Mouse (Mus musculus) hindbrain, embryonic 11.5 days (tissue): ENCODE results near the gene Mdm2. TPM values are rescaled to one million over a fixed set of nuclear protein-coding genes. Genes with fewer than 3 reads are reported as not detected.
"Not testable (repeated sequence)": the region's sequence is repeated elsewhere in the genome, so short reads cannot be mapped to it uniquely, and the experiment has no call there.

Experiments used
- ATAC-seq: fragments of 200-750 bp; cut with Nextera tagmentation; 2 replicates; pipeline ENCODE4 v1.8.0; 2017; ENCODE audit warnings: mild to moderate bottlenecking, moderate TSS enrichment, moderate library complexity; ENCODE audit not compliant: low FRiP score
- DNase-seq: peaks from one replicate; pipeline ENCODE4 v3.0.0-alpha.2; 2015; ENCODE audit warnings: low spot score
- H3K27ac ChIP-seq: fragments of 300-500 bp; sonication (generic); 2 replicates; pipeline ENCODE4 v1.5.1; 2014; ENCODE audit warnings: mild to moderate bottlenecking, low read depth, low read length
- H3K27me3 ChIP-seq: fragments of 300-500 bp; sonication (generic); 2 replicates; pipeline ENCODE4 v1.6.1; 2014; ENCODE audit warnings: mild to moderate bottlenecking, low read length, moderate library complexity, mixed read lengths; ENCODE audit not compliant: control insufficient read depth, insufficient read depth
- H3K36me3 ChIP-seq: fragments of 300-500 bp; sonication (generic); 2 replicates; pipeline ENCODE4 v1.6.1; 2014; ENCODE audit warnings: mild to moderate bottlenecking, low read length, moderate library complexity, mixed read lengths; ENCODE audit not compliant: control insufficient read depth, insufficient read depth
- H3K4me1 ChIP-seq: fragments of 300-500 bp; sonication (generic); replicated peaks from 2 replicates; pipeline ENCODE4 v1.6.1; 2014; ENCODE audit warnings: low read length, mixed read lengths; ENCODE audit not compliant: control insufficient read depth, insufficient read depth
- H3K4me2 ChIP-seq: fragments of 300-500 bp; sonication (generic); replicated peaks from 2 replicates; pipeline ENCODE4 v1.6.1; 2014; ENCODE audit warnings: mild to moderate bottlenecking, low read depth, low read length
- H3K4me3 ChIP-seq: fragments of 300-500 bp; sonication (generic); 2 replicates; pipeline ENCODE4 v1.5.1; 2014; ENCODE audit warnings: low read depth, low read length
- H3K9ac ChIP-seq: fragments of 300-500 bp; sonication (generic); 2 replicates; pipeline ENCODE4 v1.6.1; 2014; ENCODE audit warnings: low read depth, low read length
- H3K9me3 ChIP-seq: fragments of 300-500 bp; sonication (generic); 2 replicates; pipeline ENCODE4 v1.6.1; 2016; ENCODE audit warnings: low read length; ENCODE audit not compliant: control insufficient read depth
- WGBS: fragments of 180-500 bp; shearing (Covaris S2); extraction: QIAGEN DNeasy Blood & Tissue Kit; methylation state at CpG from one replicate; pipeline ENCODE4 v1.1.7; 2014; 5-methylcytosine and 5-hydroxymethylcytosine counted together
- polyA plus RNA-seq: library from polyadenylated mRNA; unstranded; fragments of >200 nt; fragmentation: Nextera tagmentation; extraction: Ambion mirVana; gene quantifications from 2 replicates; pipeline ENCODE4 v1.2.1, GENCODE M21; 2014

Mdm2 gene
- polyA plus RNA-seq, 1 experiment from 2014 or later: 87.8 TPM

- 94% methylated on average over 3 of the region's 3 CpGs for WGBS
- no peaks in the 10 kb centered on the region for H3K27me3 ChIP-seq
- no peak overlapping the region for H3K9ac ChIP-seq
- no peak overlapping the region for H3K4me2 ChIP-seq
- no peaks in the 10 kb centered on the region for H3K9me3 ChIP-seq
- H3K4me3 ChIP-seq: no peak overlapping the region
- no peaks in the 10 kb centered on the region for H3K36me3 ChIP-seq
- H3K27ac ChIP-seq: no peak overlapping the region
- ATAC-seq (no peak), DNase-seq (no peak)
- no peaks in the 10 kb centered on the region for H3K4me1 ChIP-seq
Measured at GRCm38 (mm10) chr10:117724804-117725361, 14.3 kb upstream of the Mdm2 start.

- H3K9ac ChIP-seq: no peak overlapping the region
- DNase-seq: no peak
- ATAC-seq: no peak
- no peaks in the 10 kb centered on the region for H3K27me3 ChIP-seq
- H3K9me3 ChIP-seq: no peaks in the 10 kb centered on the region
- H3K4me3 ChIP-seq: no peak overlapping the region
- H3K27ac ChIP-seq: no peak overlapping the region
- H3K4me1 ChIP-seq: no peaks in the 10 kb centered on the region
- no peak overlapping the region for H3K4me2 ChIP-seq
- H3K36me3 ChIP-seq: no peaks in the 10 kb centered on the region
- WGBS: 82% methylated on average over 5 of the region's 5 CpGs
Measured at GRCm38 (mm10) chr10:117724136-117724718, 13.7 kb upstream of the Mdm2 start.

- WGBS: 72% methylated on average over 19 of the region's 19 CpGs
- ATAC-seq (no peak), DNase-seq (no peak)
- H3K9ac ChIP-seq: no peak overlapping the region
- H3K4me3 ChIP-seq: no peak overlapping the region
- H3K4me2 ChIP-seq: no peak overlapping the region
- H3K27ac ChIP-seq: no peak overlapping the region
- no peaks in the 10 kb centered on the region for H3K9me3 ChIP-seq
- H3K36me3 ChIP-seq: no peaks in the 10 kb centered on the region
- no peaks in the 10 kb centered on the region for H3K4me1 ChIP-seq
- no peaks in the 10 kb centered on the region for H3K27me3 ChIP-seq
Measured at GRCm38 (mm10) chr10:117718161-117719119, 7.9 kb upstream of the Mdm2 start.

GRCm38 (mm10) chr10:117717583-117717982, 7.0 kb upstream of the Mdm2 start:
- ATAC-seq (no peak), DNase-seq (peak; percentile 28)
- no peak overlapping the region for H3K9ac ChIP-seq
- no peaks in the 10 kb centered on the region for H3K36me3 ChIP-seq
- no peaks in the 10 kb centered on the region for H3K4me1 ChIP-seq
- no peaks in the 10 kb centered on the region for H3K27me3 ChIP-seq
- H3K27ac ChIP-seq: no peak overlapping the region
- 19% methylated on average over 4 of the region's 4 CpGs for WGBS
- H3K9me3 ChIP-seq: no peaks in the 10 kb centered on the region
- no peak overlapping the region for H3K4me3 ChIP-seq
- no peak overlapping the region for H3K4me2 ChIP-seq

GRCm38 (mm10) chr10:117716686-117717085, 6.1 kb upstream of the Mdm2 start:
- Histone ChIP-seq H3K27me3 (no peaks in the 10 kb centered on the region), H3K36me3 (no peaks in the 10 kb centered on the region), H3K4me1 (no peaks in the 10 kb centered on the region), H3K4me2 (no peak overlapping the region), H3K9ac (no peak overlapping the region), H3K27ac (no peak overlapping the region), H3K4me3 (no peak overlapping the region), H3K9me3 (no peaks in the 10 kb centered on the region)
- ATAC-seq (no peak), DNase-seq (no peak)
- WGBS: 90% methylated on average over 3 of the region's 3 CpGs

- H3K9me3 ChIP-seq, H3K4me2 ChIP-seq, H3K4me1 ChIP-seq, ATAC-seq, H3K4me3 ChIP-seq, H3K9ac ChIP-seq, H3K27ac ChIP-seq, DNase-seq, H3K36me3 ChIP-seq, H3K27me3 ChIP-seq: not testable (repeated sequence)
- WGBS: 93% methylated on average over 1 of the region's 1 CpGs
Measured at GRCm38 (mm10) chr10:117715654-117716053, 5.1 kb upstream of the Mdm2 start.

GRCm38 (mm10) chr10:117714928-117715500, 4.5 kb upstream of the Mdm2 start:
- Histone ChIP-seq H3K4me3 (no peak overlapping the region), H3K9me3 (no peaks in the 10 kb centered on the region), H3K36me3 (no peaks in the 10 kb centered on the region), H3K4me2 (no peak overlapping the region), H3K4me1 (no peaks in the 10 kb centered on the region), H3K9ac (no peak overlapping the region), H3K27ac (no peak overlapping the region), H3K27me3 (no peaks in the 10 kb centered on the region)
- ATAC-seq (no peak), DNase-seq (no peak)
- 82% methylated on average over 4 of the region's 4 CpGs for WGBS

- Histone ChIP-seq H3K27ac (no peak overlapping the region), H3K27me3 (no peaks in the 10 kb centered on the region), H3K4me2 (no peak overlapping the region), H3K4me1 (0 out of 2 replicates have a peak, but pooled peaks cover 3% of the 10 kb centered on the region), H3K9ac (no peak overlapping the region), H3K9me3 (no peaks in the 10 kb centered on the region), H3K36me3 (no peaks in the 10 kb centered on the region), H3K4me3 (no peak overlapping the region)
- no peak for DNase-seq
- WGBS: 88% methylated on average over 3 of the region's 3 CpGs
- ATAC-seq: no peak
Measured at GRCm38 (mm10) chr10:117714048-117714545, 3.5 kb upstream of the Mdm2 start.
